Mouse (Mus musculus) right cerebral cortex, postnatal 10 days (tissue): Measurements from ENCODE around the gene Adam15.

Experiments
- DNase-seq, 2 experiments: peaks; one replicate each; pipeline ENCODE4 v3.0.0; 2021; ENCODE audit warnings: low spot score in 2 of 2

The Adam15 gene

DNA sequence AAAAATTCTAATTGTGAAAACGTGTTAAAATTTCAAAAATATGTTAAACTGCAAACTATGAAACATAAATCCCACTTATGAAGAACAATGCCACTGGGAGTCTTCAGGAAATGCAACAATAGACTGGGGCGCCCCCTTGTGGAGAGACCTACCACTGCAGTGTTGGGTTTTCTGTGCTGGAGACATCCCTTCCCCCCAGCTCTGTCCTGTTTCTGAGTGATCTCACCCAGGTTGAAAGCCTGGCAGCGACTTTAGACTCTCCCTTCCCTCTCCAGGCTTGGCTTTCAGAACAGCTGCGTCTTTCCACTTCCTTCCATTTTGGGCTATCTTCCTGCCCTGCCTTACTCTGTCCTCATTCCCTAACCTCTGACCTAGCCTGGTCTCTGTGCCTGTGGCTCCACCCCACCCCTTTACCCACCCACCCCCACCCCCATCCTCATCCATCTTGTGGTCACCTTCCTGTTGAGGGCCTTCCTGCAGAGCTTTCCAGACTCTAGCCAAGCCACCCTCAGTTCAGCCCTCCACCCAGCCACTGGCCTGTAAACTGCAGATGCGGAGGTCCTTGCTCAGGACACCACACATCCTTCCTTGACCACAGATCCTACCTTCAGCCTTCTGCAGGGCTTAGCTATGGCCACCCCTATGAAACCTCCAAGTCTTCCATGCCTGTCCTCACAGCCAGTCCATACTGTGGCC is 5.2 kb upstream of the Adam15 start:
- DNase-seq = peak; percentile 80 to 82

DNA sequence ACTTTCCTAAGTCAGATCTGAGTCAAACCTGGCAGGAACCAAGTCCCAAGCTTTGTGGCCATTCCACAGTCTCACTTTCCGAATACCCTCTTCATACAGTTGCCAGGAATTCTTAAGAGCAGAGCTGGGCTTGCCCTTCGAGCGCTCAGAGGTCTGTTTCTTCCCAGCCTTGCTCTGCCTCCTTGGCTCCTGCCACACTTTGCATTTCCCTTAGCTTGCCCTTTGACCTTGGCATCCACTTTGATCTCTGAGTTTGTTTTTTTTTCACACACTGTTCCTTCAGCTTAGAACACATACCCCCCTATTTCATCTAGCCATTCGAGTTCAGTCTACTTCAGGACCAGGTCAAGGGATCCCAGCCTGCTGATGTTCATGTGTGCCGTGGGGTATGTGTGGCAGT is 1.5 kb upstream of the Adam15 start:
- DNase-seq = no peak

DNA sequence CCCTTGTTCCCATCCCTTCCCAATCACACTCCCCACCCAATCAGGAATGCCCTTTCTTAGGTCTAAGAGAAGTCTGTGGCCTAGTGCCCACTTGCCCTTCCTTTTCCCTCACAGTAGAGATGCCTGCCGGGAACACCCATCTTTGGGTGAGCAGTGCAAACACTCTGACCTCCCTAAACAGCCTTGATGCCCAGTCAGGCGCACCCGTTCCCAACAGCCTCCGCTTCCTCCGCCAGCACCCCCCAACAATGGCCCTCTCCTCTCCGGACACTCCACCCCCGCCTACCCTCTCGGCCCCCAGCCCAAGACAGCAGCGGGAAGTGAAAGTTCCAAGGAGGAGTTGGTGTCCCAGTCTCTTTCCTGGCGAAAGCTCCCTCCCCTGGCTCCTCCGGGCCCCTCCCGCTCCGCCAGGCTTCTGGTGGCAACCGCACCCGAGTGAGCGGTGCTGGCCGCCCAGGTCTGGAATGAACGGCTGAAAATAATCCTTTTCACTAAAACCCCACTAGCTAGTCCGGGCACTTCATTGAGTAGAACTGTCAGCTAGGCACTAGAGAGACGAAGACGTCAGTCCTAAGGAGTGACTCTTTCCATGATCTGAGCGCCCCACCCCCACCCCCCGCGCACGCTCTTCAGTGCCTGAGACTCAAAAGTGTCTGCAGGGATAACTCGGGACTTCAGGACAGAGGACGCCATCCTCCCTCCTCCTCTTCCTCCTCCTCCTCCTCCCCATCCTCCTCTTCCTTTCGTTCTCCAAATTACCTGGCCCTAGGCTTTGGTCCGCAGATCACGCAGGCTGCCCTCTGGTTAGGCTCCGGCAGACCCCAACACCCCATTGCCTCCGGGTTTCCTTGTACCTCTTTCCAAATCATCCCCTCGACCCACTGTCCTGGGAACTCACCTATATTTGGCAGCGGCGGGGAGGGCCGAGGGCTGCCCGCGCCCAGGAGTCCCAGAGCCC is 606 bp downstream of the Adam15 start:
- DNase-seq = peak in 1 of 2 experiments; percentile 54

DNA sequence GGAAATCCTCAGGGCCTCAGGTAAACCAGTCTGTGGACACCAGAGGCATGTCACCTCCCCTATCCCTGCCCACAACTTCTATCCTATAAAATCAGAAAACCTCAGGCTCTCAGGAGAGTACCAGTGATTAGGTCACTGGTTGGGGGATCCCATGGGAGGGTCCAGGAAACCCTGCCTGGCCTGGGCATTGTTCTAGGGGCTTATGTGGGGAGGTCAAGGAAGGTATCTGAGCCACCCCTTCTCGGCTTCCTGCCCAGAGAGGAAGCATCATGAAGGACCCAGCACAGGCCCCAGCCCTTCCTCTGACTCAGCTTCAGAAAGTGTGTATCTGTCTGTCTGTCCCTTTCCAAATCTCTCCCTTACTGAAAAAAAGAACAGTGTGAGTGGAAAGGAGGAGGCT is 1.9 kb downstream of the Adam15 start:
- DNase-seq = no peak

DNA sequence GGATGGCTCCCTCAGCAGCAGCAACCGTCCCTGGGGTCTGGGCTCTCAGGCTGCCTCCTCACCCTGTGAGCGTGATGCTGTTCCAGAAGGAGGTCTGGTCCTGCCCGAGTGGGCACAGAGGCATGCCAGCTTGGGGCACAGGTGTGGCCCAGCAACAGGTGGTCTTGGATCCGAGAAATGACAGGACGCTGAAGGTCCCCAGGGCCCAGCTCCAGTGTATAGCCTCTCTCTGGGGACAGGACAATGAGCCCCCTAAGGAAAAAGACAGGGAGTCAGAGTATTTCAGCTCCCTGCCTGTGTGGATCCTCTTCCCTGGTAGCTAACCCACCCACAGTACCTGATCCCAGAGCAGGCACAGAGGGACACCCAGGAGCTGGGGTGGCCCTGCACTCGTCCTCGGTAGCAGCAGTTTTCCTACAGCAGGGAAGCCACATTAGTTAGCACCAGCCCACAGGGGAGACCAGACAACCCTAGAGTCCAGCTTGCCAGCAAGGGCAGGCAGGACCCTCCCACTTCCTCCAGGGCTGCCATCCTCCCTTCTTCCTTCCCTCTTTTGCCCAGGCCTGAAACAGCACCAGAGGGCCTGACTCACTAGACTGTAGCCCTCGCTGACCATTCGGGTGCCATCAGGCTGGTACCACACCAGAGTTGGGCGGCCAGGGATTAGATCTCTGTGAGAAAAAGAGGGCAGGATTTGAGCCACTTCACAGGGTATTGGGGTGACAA is 2.8 kb downstream of the Adam15 start:
- DNase-seq = no peak

DNA sequence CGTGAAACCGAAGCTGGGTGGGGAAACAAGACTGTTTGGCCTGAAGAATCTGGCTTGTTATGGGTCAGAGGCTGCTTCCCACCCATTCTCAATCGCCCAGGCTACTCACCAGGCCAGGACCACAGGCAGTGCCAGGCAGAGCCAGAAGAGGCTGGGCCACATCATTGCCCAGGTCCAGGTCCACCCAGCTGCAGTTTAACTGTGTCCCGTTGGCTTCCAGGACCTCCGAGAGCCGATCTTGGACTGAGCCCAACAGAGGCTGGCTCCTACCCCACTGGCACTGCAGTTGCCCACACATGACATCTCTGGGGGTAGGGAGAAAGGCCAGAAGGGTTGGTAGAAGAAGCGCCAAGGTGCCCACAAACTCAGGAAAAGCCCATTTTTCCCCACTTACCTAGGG is 6.5 kb downstream of the Adam15 start:
- DNase-seq = no peak

DNA sequence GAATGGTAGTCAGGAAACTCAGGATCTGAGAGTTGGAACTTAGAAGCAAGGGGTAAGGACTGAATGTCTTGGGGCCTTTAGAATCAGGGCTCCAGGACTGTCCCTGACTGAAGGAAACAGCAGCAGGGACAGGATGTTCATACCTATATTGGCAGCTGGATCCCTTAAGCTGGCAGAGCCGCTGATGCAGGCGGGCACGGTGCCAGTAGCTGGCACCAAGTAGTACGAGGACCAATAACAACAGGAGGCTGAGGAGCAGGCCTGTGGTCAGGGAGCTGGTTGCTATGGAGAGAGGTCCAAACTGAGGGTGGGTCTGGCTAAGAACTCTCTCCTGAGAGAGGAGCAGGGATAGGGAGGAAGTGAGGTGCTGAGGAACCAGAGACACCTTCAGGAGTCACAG is 8.0 kb downstream of the Adam15 start:
- no peak for DNase-seq

DNA sequence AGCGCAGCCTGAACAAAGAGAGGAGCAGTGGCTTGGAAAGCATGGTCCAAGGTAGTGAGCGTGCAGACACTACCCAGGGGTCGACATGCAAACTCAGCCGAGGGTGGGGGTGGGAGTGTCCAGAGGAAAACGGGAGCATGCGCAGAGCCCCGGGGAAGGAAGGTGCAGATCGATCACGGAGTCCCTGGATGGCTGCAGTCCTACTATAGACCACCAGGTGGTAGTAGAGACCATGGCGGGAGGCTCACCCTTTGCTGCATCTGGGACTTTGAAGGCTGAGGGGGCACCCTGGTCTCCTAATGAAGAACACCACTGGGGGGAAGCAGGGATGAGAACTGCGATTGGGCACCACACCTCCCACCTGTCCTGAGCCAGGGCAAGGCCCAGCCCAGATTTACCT is 9.3 kb downstream of the Adam15 start:
- DNase-seq = peak; percentile 79 to 88

DNA sequence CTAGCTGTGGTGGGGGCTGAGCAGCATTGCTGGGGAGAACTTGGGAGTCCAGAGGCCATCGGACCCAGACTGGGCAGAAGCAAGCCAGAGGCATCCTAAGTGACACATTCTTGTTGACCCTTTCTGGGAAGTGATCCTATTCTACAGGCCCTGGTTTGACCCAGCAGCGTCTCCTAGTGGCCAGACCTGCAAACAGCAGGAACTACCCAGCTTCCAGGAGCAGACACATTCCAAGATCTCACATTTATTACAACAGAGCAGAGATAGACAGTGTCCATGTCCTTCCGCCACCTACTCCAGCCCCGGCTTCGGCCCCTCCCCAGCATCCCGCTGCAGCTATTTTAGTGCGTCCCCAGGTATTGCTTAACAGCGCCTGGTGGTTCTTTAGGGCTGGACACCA is 10.4 kb downstream of the Adam15 start:
- peak; percentile 72 to 73 for DNase-seq

DNA sequence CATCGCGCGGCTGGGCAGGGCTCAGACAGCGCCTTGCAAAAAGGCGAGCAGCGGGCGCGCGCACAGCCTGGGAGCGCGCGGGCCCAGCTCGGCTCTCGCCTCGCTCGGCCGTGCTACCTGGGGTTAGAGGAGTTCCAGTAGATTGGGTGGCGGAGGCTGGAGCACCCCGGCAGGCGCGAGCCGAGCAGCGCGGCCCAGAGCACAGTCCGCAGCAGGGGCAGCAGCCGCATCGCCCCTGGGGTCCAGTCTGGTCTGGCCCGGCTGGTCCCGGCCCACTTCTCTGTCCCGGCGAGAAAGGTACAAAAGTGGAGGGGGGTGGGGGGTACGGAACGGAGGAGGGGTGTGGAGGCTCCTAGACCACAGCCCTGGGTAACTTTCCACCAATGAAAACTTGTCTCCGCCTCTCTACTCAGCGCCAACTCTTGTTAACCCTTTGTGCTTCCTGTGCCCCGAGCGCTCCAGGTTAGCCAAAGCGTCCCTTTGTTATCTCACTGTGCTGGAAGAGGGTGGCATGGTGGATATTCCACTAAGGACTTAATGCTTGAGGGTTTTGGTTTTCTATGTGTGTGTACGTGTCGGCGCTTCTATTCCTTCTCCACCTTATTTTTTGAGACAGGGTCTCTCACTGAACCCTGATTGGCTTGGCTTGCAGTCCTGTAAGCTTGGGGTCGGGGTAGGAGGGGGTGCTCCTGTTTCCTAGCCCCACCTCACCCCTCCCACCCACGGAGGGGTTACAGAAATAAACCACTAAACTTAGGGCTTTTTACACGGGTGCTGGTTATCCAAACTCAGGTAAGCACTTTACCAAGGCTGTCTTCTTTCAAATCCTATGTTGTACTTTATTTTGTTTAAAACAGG is 11.8 kb downstream of the Adam15 start, which contains the start of gene Efna4:
Gene Efna4 (minus strand): TSS at position 308 of the 858 bp plus-strand sequence.
- peak in 1 of 2 experiments; percentile 62 for DNase-seq

DNA sequence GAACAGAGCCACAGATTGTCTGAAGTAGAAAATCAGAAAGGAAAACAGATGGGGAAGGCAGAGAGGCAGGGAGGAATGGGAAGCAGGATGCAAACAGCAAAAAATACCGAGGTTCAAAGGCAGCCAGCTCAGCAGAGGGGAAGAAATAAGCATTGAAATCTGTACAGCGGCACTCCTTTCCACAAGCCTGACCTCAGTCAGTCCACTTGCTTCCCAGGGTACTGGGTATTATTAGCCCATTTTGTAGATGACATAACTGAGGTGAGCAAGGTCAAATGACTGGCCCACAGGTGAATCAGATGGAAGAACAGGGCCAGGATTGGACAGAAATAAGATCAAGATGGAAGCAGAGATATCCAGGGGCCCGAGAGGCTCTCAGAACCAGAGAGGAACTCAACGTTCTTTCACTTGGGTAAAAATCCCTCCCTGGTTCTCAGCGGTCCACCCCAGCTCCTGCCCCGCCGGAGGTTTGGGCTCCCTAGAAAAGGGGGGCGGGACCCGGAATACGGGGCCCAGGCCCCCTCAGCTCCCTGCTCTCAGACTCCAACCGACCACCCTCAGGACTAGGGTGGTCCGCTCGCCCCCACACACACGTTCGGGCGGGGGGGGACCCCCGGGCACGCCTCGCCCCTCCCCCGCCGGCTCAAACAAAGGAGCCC is 12.6 kb downstream of the Adam15 start:
- no peak for DNase-seq

DNA sequence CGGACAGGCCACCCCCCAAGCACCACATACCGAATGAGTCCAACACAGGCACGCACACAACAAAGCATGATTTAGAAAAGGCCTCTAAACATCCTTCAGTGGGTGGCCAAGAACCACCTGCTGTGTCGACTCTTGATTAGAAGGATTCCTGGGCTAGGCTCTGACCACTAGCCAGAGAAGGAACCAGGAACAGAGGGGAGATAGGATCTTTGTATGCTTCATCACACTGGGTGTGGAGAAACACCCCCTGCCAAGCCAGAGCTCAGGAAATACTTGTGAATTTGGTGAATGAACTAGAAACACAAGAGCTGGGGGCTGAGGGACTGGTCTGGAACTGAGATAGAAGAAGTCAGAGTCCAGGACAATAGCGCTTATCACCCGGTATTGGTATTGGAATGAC is 13.3 kb downstream of the Adam15 start:
- DNase-seq = no peak

DNA sequence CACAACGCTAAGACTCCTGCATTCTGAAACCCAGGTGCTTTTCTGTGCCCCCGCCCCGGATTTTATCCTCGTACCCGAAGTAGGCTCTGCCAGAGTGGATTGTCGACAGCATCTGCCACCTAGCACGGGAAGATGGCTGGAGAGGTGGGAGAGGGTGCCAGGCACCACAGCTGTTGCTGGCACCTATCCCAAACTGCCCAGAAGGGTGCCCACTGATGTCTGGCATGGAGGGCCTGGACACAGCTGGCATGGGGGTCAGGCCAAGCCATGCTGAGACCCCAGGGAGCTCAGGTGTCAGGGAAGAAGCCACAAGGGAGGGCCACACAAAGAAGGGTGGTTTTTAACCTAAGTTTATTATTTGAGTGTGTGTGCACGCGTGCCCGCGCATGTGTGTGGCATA is 16.7 kb downstream of the Adam15 start:
- DNase-seq = no peak

DNA sequence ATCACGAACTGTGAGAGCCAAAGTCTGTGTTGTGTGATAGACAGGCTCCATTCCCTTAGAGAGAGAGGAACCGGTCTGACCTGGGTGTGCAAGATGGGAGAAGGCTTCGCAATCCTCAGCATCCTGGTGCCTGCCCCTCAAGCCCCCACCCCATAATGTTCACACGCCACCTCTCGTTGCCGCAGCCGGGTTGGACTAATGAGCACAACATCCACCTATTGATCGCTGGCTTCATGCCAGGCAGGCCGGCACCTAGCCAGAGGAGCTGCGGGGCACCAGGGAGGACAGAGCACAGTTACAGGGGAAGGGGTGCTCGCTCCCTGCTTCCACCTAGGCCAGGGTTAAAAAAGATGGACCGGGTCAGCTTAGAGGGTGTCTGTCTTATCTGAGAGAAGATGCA is 17.3 kb downstream of the Adam15 start:
- DNase-seq = no peak

DNA sequence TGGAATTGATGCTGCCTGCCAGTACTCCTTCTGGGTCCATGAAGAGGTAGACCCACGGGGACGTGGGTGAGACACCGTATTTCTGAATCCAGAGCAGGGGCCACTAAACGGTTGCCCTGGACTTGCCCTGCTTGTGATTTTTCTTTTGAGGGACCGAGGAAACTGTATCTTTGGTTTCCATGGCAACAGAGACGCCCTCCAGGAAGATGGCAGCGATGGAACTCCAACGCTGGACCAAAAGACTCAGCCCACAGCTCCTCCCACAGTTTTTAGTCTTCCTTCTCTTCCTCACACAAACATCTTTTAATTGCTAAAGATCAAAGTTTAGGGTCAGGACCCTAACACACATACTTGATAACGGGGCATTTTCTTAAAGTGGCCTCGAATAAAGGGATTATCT is 17.8 kb downstream of the Adam15 start:
- no peak for DNase-seq

DNA sequence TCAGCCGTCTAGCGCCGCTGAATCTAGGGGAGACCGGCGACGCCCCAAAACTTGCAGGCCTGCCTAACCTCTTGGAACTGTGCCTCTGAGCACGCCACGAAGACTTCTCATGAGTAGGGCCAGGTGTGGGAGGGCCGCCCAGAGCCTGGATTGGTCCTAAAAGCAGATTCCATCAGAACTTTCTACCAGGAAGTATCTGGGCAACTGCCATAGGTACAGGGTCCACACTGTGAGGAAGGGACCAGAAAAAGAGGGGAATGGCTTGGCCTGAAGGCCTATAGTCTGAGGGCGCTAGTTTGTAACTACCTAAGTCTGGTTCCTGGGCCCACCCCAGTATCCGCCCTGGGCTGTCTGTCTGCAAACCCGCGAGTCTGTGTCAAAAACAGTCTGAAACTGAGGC is 18.2 kb downstream of the Adam15 start:
- DNase-seq = no peak

DNA sequence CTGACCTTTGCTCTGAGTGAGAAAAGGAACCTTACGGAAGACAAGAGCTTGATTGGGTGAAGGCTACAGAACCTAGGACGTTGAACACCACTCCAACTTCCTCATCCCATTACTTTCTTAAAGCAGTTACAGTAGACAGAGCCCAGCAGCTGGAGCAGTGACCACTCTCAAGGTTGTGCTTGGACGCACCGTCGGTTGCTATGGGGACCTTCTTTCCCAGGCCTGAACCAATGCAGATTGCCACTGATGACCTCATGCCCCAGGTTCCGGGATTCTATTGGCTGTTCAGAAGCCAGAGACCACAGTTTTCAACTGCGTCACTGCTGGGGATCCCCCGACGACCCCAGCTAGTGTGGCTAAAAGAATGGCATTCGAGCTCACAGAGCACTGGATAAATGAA is 18.8 kb downstream of the Adam15 start:
- DNase-seq = no peak

DNA sequence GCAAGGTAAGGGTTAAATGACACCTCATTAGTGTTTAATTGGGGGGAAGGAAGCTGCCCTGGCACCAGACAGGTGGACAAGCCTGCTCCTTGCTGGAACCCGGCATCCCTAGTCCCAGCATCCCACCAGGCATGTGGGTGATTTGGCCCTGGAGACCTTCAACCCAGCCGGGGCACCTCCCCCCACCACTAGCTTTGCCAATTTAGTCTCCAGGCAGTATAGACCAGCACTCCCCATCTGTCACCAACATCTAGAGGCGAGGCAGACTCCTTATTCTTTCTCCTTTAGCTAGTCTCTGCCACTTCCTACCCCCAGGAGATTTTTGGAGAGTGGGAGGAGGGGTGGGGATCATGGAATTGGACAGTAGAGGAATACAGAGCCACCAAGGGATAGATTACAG is 19.4 kb downstream of the Adam15 start:
- DNase-seq = no peak

DNA sequence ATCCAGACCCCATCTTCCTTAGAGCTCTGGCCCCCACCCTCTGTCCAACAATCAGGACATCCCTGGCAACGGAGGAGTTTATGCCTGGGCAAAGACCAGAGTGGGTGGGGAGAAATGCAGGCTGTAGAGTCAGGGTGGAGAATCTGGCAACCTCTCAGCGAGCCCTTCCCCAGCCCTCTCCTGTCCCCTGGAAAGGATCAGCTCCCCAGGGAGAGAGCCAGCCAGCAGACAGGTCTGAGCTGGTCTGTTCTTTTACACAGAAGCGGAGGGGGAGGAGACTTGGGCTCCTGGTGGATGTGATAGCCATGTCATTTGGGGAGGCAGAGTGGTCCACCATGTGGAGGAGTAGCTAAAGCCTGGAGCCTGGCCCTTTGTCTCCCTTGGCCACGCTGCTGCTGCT is 21.2 kb downstream of the Adam15 start:
- no peak for DNase-seq

DNA sequence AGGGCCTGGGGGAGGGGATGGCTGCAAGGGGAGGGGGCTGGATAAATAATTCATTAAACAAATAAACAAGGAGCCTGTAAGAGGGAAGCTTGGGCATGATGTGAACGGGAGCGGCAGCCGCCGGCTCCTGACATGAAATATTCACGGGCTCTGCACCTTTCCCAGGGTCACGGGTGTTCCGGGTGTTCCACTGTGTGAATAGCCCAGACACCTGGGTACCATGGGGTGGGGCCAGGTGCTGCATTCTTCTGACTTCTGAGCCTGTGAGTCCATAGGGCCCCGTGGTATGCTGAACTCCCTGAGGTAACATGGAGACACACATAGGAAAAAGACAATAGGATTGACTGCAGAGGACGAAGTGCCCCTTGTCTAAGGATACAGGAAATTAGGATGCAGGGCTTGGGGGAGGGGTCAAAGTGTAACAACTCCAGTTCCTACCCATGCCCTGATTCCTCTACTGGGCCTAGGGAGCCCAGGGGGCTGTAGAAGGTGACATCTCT is 22.4 kb downstream of the Adam15 start:
- no peak for DNase-seq

DNA sequence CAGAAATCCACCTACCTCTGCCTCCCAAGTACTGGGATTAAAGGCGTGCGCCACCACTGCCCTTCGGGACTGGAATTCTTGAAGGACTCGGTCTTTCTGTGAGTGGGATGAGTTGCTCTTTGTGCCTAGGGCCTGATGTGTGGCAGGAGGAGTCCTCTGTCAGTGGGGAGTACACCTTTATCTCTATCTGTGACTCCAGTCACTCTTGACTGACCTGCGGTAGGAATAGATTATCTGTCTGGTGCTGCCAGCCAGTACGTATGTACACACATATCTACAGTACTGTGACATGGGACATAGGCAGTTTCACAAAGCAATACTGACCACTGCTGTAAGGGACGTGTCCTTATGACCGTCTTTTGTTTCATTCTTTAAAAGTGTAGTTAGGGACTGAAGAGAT is 23.9 kb downstream of the Adam15 start:
- no peak for DNase-seq
